Mouse (Mus musculus): Measurements from ENCODE around the gene Gpx3. TPM values are rescaled to one million over a fixed set of nuclear protein-coding genes. Genes with fewer than 3 reads are reported as not detected.
"Not testable (repeated sequence)": the region's sequence is repeated elsewhere in the genome, so short reads cannot be mapped to it uniquely, and the experiment has no call there.

The Gpx3 gene
- polyA plus RNA-seq, 1 experiment = 0.79 TPM

DNA sequence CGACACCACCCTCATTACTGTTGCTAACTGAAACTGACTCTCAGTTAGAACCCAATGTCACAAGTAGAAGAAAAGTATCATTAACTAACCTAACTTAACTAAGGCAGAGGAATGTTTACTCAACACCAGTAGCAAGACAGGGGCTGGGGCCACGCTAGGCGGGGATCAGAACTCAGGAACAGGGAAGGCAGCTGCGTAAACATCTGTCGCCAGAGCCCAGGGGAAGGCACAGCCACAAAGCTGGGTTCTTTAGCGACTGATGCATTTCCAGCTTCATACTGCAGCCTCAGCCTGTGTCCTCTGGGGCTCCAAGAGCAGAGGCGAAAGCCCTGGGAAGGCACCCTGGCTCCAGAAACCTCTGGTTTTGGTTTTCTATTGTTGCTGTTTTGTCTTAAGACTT is 10.2 kb upstream of the Gpx3 start:
- Histone ChIP-seq H3K9me3 (ENCODE audit: control insufficient read depth, low read length) (no peaks in the 10 kb centered on the region), H3K36me3 (ENCODE audit: control insufficient read depth) (no peaks in the 10 kb centered on the region), H3K4me1 (ENCODE audit: control insufficient read depth) (no peaks in the 10 kb centered on the region), H3K4me3 (replicated peaks) (no peak overlapping the region), H3K27me3 (ENCODE audit: control insufficient read depth) (no peaks in the 10 kb centered on the region)
- TF ChIP-seq TAL1 (IDR thresholded peaks at IDR 0.05; ENCODE audit: low read length) (no peak), GATA1 (IDR thresholded peaks at IDR 0.05; ENCODE audit: low read length) (no peak)

DNA sequence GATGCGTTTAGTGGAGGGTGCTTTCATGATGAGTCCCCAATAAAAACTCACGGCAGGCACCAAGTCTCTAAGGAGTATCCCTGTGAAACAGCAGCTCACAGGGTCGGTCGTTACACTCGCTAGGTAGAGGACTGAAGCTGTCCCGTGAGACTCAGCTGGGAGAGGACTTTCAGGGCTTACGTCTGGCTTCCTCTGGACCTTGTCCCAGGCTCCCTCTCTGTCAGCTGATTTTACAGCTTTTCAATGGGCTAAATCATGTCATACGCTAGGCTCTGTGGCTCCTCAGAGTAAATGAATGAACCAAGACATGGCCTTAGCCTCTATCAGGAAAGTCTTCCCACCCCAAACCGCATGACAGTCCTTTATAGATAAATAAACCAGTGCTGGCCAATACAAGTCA is 7.7 kb upstream of the Gpx3 start:
- Histone ChIP-seq H3K4me3 (replicated peaks) (no peak overlapping the region), H3K4me1 (ENCODE audit: control insufficient read depth) (no peaks in the 10 kb centered on the region), H3K27me3 (ENCODE audit: control insufficient read depth) (no peaks in the 10 kb centered on the region), H3K9me3 (ENCODE audit: control insufficient read depth, low read length) (no peaks in the 10 kb centered on the region), H3K36me3 (ENCODE audit: control insufficient read depth) (no peaks in the 10 kb centered on the region)
- TF ChIP-seq GATA1 (IDR thresholded peaks at IDR 0.05; ENCODE audit: low read length) (no peak), TAL1 (IDR thresholded peaks at IDR 0.05; ENCODE audit: low read length) (no peak)

GRCm38 (mm10) chr11:54896646-54897045 is 5.6 kb upstream of the Gpx3 start:
- H3K4me1 ChIP-seq (ENCODE audit: control insufficient read depth); H3K36me3 ChIP-seq (ENCODE audit: control insufficient read depth); H3K9me3 ChIP-seq (ENCODE audit: control insufficient read depth, low read length); H3K27me3 ChIP-seq (ENCODE audit: control insufficient read depth); H3K4me3 ChIP-seq (replicated peaks): not testable (repeated sequence)

DNA sequence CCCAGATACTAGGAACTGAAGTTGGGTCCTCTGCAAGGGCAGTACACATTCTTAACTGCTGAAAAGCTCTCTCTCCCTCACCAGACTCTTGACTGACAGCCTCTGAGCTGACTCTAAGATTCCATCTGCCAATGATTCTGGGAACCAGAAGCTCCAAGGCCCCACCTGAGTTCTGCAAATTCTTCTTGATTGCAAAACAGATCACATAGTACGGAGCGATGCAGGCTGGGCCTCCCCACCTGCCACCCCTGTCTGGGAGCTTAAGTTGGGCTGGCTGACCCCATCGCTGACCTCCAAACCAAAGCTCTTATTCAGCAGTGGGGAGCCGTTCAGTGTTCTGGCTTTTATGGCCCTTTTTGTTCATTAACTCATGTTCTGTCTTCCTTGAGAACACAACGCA is 4.8 kb upstream of the Gpx3 start:
- TF ChIP-seq GATA1 (IDR thresholded peaks at IDR 0.05; ENCODE audit: low read length) = no peak
- TF ChIP-seq TAL1 (IDR thresholded peaks at IDR 0.05; ENCODE audit: low read length) = no peak
- Histone ChIP-seq H3K4me1 (ENCODE audit: control insufficient read depth) (no peaks in the 10 kb centered on the region), H3K9me3 (ENCODE audit: control insufficient read depth, low read length) (no peaks in the 10 kb centered on the region), H3K4me3 (replicated peaks) (no peak overlapping the region), H3K27me3 (ENCODE audit: control insufficient read depth) (peaks cover 6% of the 10 kb centered on the region), H3K36me3 (ENCODE audit: control insufficient read depth) (no peaks in the 10 kb centered on the region)

GRCm38 (mm10) chr11:54899657-54900056 is 2.6 kb upstream of the Gpx3 start:
- no peak for TF ChIP-seq TAL1 (IDR thresholded peaks at IDR 0.05; ENCODE audit: low read length)
- TF ChIP-seq GATA1 (IDR thresholded peaks at IDR 0.05; ENCODE audit: low read length) = no peak

GRCm38 (mm10) chr11:54903339-54903738 is 1.1 kb downstream of the Gpx3 start:
- TF ChIP-seq TAL1 (IDR thresholded peaks at IDR 0.05; ENCODE audit: low read length) (no peak), GATA1 (IDR thresholded peaks at IDR 0.05; ENCODE audit: low read length) (no peak)
- Histone ChIP-seq H3K27me3 (ENCODE audit: control insufficient read depth) (peaks cover 17% of the 10 kb centered on the region), H3K9me3 (ENCODE audit: control insufficient read depth, low read length) (no peaks in the 10 kb centered on the region), H3K36me3 (ENCODE audit: control insufficient read depth) (no peaks in the 10 kb centered on the region), H3K4me1 (ENCODE audit: control insufficient read depth) (peaks cover 10% of the 10 kb centered on the region), H3K4me3 (replicated peaks) (no peak overlapping the region)

More at GRCm38 (mm10) chr11:54899657-54900056, 2.6 kb upstream of the Gpx3 start:
- Histone ChIP-seq H3K36me3 (ENCODE audit: control insufficient read depth) (no peaks in the 10 kb centered on the region), H3K27me3 (ENCODE audit: control insufficient read depth) (peaks cover 17% of the 10 kb centered on the region), H3K9me3 (ENCODE audit: control insufficient read depth, low read length) (no peaks in the 10 kb centered on the region), H3K4me1 (ENCODE audit: control insufficient read depth) (peaks cover 10% of the 10 kb centered on the region), H3K4me3 (replicated peaks) (no peak overlapping the region)

- Histone ChIP-seq H3K27me3 (ENCODE audit: control insufficient read depth) (peaks cover 17% of the 10 kb centered on the region), H3K4me1 (ENCODE audit: control insufficient read depth) (peaks cover 10% of the 10 kb centered on the region), H3K4me3 (replicated peaks) (no peak overlapping the region), H3K36me3 (ENCODE audit: control insufficient read depth) (no peaks in the 10 kb centered on the region), H3K9me3 (ENCODE audit: control insufficient read depth, low read length) (no peaks in the 10 kb centered on the region)
- no peak for TF ChIP-seq GATA1 (IDR thresholded peaks at IDR 0.05; ENCODE audit: low read length)
- TF ChIP-seq TAL1 (IDR thresholded peaks at IDR 0.05; ENCODE audit: low read length) = no peak
These were observed 1.9 kb downstream of the Gpx3 start for GRCm38 (mm10) chr11:54903940-54904706.

GRCm38 (mm10) chr11:54905086-54905485 is 2.8 kb downstream of the Gpx3 start:
- Histone ChIP-seq H3K4me1 (ENCODE audit: control insufficient read depth) (peaks cover 10% of the 10 kb centered on the region), H3K36me3 (ENCODE audit: control insufficient read depth) (peaks cover 2% of the 10 kb centered on the region; the same call in 1 of the 2 replicates), H3K4me3 (replicated peaks) (no peak overlapping the region), H3K9me3 (ENCODE audit: control insufficient read depth, low read length) (no peaks in the 10 kb centered on the region), H3K27me3 (ENCODE audit: control insufficient read depth) (peaks cover 17% of the 10 kb centered on the region)
- TF ChIP-seq GATA1 (IDR thresholded peaks at IDR 0.05; ENCODE audit: low read length) (no peak), TAL1 (IDR thresholded peaks at IDR 0.05; ENCODE audit: low read length) (no peak)

- TF ChIP-seq TAL1 (IDR thresholded peaks at IDR 0.05; ENCODE audit: low read length) (no peak), GATA1 (IDR thresholded peaks at IDR 0.05; ENCODE audit: low read length) (no peak)
- Histone ChIP-seq H3K4me1 (ENCODE audit: control insufficient read depth) (peaks cover 10% of the 10 kb centered on the region), H3K9me3 (ENCODE audit: control insufficient read depth, low read length) (no peaks in the 10 kb centered on the region), H3K4me3 (replicated peaks) (no peak overlapping the region), H3K36me3 (ENCODE audit: control insufficient read depth) (peaks cover 10% of the 10 kb centered on the region), H3K27me3 (ENCODE audit: control insufficient read depth) (peaks cover 17% of the 10 kb centered on the region)
These were observed 3.7 kb downstream of the Gpx3 start for GRCm38 (mm10) chr11:54905931-54906330.

DNA sequence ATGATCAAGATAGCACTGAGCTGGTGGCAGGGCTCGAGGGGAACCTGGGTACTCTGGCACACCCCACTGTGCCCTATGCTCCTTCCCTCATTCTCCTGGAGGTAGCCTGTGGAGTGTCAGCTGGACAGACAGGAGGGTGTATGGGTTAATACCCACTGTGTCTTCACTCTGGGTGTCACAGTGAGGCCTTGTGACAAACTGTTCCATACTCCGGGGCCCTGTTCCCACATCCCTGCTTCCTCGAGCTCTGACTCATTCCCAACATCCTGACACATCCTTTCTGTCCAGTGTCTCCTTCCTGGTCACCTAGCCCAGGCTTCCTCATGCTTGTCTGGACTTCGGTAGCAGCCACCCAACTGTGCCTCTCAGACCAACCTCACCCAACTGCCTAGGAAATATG is 4.2 kb downstream of the Gpx3 start:
- no peak for TF ChIP-seq TAL1 (IDR thresholded peaks at IDR 0.05; ENCODE audit: low read length)
- TF ChIP-seq GATA1 (IDR thresholded peaks at IDR 0.05; ENCODE audit: low read length) = no peak
- Histone ChIP-seq H3K27me3 (ENCODE audit: control insufficient read depth) (peaks cover 17% of the 10 kb centered on the region), H3K4me3 (replicated peaks) (no peak overlapping the region), H3K9me3 (ENCODE audit: control insufficient read depth, low read length) (no peaks in the 10 kb centered on the region), H3K4me1 (ENCODE audit: control insufficient read depth) (peaks cover 10% of the 10 kb centered on the region), H3K36me3 (ENCODE audit: control insufficient read depth) (peaks cover 13% of the 10 kb centered on the region)

All from erythroblast, embryonic 14.5 days (primary cell).